Mouse (Mus musculus) limb, embryonic 14.5 days (tissue): ENCODE results near the gene Agtpbp1. TPM values are rescaled to one million over a fixed set of nuclear protein-coding genes. Genes with fewer than 3 reads are reported as not detected.

ENCODE experiments used
- ATAC-seq: fragments of 200-750 bp; cut with Nextera tagmentation; 2 replicates; pipeline ENCODE4 v1.8.0; 2017; ENCODE audit warnings: low read depth, moderate number of reproducible peaks, moderate TSS enrichment; ENCODE audit not compliant: low FRiP score
- DNase-seq: peaks from one replicate; pipeline ENCODE4 v3.0.0-alpha.2; 2015; ENCODE audit warnings: low spot score
- H3K27ac ChIP-seq: fragments of 300-500 bp; sonication (generic); replicated peaks from 2 replicates; pipeline ENCODE4 v1.5.1; 2014; ENCODE audit warnings: low read depth, mild to moderate bottlenecking, low read length, moderate library complexity, mixed read lengths
- H3K27me3 ChIP-seq: fragments of 300-500 bp; sonication (generic); 2 replicates; pipeline ENCODE4 v1.6.1; 2014; ENCODE audit warnings: low read length, mixed read lengths; ENCODE audit not compliant: control insufficient read depth, insufficient read depth
- H3K36me3 ChIP-seq: fragments of 300-500 bp; sonication (generic); 2 replicates; pipeline ENCODE4 v1.6.1; 2014; ENCODE audit warnings: mild to moderate bottlenecking, low read length, moderate library complexity, mixed read lengths; ENCODE audit not compliant: control insufficient read depth, insufficient read depth
- H3K4me1 ChIP-seq: fragments of 300-500 bp; sonication (generic); 2 replicates; pipeline ENCODE4 v1.6.1; 2014; ENCODE audit warnings: antibody characterized with exemption, low read length, mixed read lengths; ENCODE audit not compliant: control insufficient read depth, insufficient read depth
- H3K4me2 ChIP-seq: fragments of 300-500 bp; sonication (generic); replicated peaks from 2 replicates; pipeline ENCODE4 v1.6.1; 2014; ENCODE audit warnings: low read depth, mild to moderate bottlenecking, low read length, moderate library complexity; ENCODE audit not compliant: severe bottlenecking
- H3K4me3 ChIP-seq: fragments of 300-500 bp; sonication (generic); replicated peaks from 2 replicates; pipeline ENCODE4 v1.5.1; 2014; ENCODE audit warnings: low read length
- H3K9ac ChIP-seq: fragments of 300-500 bp; sonication (generic); 2 replicates; pipeline ENCODE4 v1.6.1; 2014; ENCODE audit warnings: mild to moderate bottlenecking, low read depth, low read length, moderate library complexity; ENCODE audit not compliant: severe bottlenecking
- H3K9me3 ChIP-seq: fragments of 300-500 bp; sonication (generic); 2 replicates; pipeline ENCODE4 v1.6.1; 2016; ENCODE audit warnings: low read length; ENCODE audit not compliant: control insufficient read depth
- POLR2A ChIP-seq: fragments of 200-500 bp; IDR thresholded peaks from 2 replicates; pipeline ENCODE4 v1.8.0; 2012; ENCODE audit warnings: inconsistent platforms, mild to moderate bottlenecking, moderate library complexity, borderline replicate concordance; ENCODE audit not compliant: insufficient read depth, insufficient read length; ENCODE audit errors: extremely low read depth
- WGBS: fragments of 180-500 bp; shearing (Covaris S2); extraction: QIAGEN DNeasy Blood & Tissue Kit; methylation state at CpG from one replicate; pipeline ENCODE4 v1.1.7; 2014; 5-methylcytosine and 5-hydroxymethylcytosine counted together
- polyA plus RNA-seq, 2 experiments: library from polyadenylated mRNA; depleted of rRNA in 1 of 2; stranded (reverse) in 1 of 2; unstranded in 1 of 2; fragments of >200 nt; fragmentation: Nextera tagmentation in 1 of 2; extraction: Ambion mirVana in 1 of 2; gene quantifications; 2 replicates each; pipeline versions ENCODE4 v1.2.1 to v1.2.3; 2012 to 2014

Gene Agtpbp1
- polyA plus RNA-seq, 2 experiments: 13.9 to 16.5 TPM

DNA sequence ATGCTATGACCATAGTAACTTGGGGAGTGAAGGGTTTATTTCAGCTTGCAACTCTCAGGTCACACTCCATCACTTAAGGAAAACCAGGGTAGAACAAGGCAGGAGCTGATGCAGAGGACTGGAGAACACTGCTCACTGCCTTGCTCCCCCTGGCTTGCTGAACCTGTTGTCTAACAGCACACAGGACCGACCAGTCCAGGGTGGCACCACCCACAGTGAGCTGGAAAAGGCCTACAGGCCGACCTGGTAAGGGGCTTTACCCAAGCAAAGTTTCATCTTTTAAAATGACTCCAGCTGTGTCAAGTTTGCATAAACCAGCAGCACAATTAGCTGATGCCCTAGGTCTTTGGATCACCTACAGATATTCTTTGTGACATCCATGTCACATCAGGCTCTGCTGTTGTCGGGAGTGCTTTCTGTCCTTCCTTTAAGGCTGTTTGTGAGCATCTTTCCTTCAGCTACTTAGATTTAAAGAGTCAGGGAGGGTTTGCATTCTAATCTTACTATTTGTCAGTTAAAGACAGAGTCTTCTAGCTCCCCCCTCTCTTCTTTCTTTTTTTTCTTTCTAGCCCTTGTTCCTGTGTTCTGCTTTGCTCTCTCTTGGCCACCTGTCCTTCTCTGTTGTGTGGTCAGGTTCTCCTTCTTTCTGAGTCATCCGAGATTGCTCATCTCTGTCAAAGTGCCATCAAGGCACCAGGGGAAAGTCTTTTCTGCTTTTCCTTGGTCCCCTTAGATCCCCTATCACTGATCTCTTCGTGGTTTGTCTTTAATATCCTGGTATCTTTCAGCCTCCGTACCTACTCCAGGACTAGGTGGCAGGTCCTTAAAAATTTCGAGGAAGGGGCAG lies 36.8 kb upstream of the Agtpbp1 start:
- no peak for TF ChIP-seq POLR2A
- no peak for ATAC-seq
- no peak overlapping the region for H3K4me2 ChIP-seq
- H3K27me3 ChIP-seq: no peaks in the 10 kb centered on the region
- no peak overlapping the region for H3K4me3 ChIP-seq
- H3K36me3 ChIP-seq: peaks cover 83% of the 10 kb centered on the region
- DNase-seq: no peak
- H3K4me1 ChIP-seq: no peaks in the 10 kb centered on the region
- H3K27ac ChIP-seq: no peak overlapping the region
- no peak overlapping the region for H3K9ac ChIP-seq
- no peaks in the 10 kb centered on the region for H3K9me3 ChIP-seq
- WGBS: 83% methylated on average over 7 of the region's 7 CpGs

DNA sequence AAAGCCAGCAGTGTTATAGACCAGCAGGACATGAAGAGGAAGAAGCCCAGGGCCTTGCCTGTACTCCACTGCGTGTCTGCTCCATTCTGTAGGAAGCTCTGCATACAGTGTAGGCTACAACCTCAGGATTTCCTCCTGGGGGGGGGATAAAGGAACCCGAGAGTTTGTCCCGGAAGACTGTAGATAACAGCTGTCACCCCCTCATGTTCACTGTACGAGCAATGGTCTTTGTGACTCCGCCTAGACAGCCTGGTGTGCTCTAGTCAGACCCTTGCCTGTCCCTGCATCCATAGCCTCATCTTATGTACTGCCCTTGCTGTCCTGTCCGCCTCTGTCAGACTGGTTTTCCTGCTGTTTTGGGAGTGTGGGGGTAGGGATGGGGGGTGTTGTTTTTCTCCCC lies 33.4 kb upstream of the Agtpbp1 start:
- Histone ChIP-seq H3K27me3 (no peaks in the 10 kb centered on the region), H3K9ac (no peak overlapping the region), H3K4me2 (no peak overlapping the region), H3K9me3 (no peaks in the 10 kb centered on the region), H3K27ac (no peak overlapping the region), H3K4me3 (no peak overlapping the region), H3K4me1 (no peaks in the 10 kb centered on the region), H3K36me3 (peaks cover 74% of the 10 kb centered on the region)
- WGBS: 95% methylated on average over 6 of the region's 6 CpGs
- TF ChIP-seq POLR2A: no peak
- no peak for DNase-seq
- no peak for ATAC-seq

DNA sequence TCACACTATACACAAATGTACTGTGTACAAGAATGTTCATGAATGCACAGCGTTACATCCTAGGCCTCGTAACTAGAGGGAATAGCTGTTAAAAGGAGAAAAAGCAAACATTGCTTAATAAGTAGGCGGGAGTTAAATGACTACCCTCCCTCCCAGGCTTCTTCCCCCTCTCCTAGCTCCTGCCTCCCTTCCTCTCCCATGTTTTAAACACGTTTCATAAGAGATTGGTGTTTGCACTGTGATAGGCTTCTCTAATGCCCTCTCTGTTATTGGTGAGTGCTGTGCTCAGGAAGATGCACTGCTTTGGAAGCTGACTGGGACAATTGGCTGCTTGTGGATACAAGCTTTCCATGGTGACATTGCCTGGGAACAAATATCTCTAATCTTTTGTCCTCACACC lies 30.5 kb upstream of the Agtpbp1 start:
- no peak for DNase-seq
- H3K4me1 ChIP-seq: no peaks in the 10 kb centered on the region
- H3K27me3 ChIP-seq: no peaks in the 10 kb centered on the region
- no peaks in the 10 kb centered on the region for H3K9me3 ChIP-seq
- no peak for TF ChIP-seq POLR2A
- no peak overlapping the region for H3K4me3 ChIP-seq
- ATAC-seq: no peak
- H3K36me3 ChIP-seq: peaks cover 70% of the 10 kb centered on the region
- H3K27ac ChIP-seq: no peak overlapping the region
- WGBS: 86% methylated on average over 4 of the region's 4 CpGs
- no peak overlapping the region for H3K9ac ChIP-seq
- no peak overlapping the region for H3K4me2 ChIP-seq

DNA sequence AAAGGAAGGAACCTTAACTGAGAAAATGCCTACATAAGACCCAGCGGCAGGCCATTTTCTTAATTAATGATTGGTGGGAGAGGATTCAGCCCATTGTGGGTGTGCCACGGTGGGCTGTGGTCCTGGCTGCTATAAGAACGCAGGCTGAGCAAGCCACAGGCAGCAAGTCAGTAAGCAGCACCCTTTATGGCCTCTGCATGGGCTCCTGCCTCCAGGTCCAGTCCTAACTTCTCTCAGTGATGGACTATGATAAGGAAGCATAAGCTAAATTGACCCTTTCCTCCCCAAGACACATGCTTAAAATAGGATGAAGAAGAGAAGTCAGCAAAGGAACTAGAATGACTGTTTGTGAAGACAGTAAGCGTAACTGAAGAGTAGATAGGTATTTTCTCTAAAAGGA lies 30.1 kb upstream of the Agtpbp1 start:
- Histone ChIP-seq H3K4me2 (no peak overlapping the region), H3K9ac (no peak overlapping the region), H3K27ac (no peak overlapping the region), H3K4me1 (no peaks in the 10 kb centered on the region), H3K4me3 (no peak overlapping the region), H3K36me3 (peaks cover 74% of the 10 kb centered on the region), H3K9me3 (no peaks in the 10 kb centered on the region), H3K27me3 (no peaks in the 10 kb centered on the region)
- ATAC-seq (no peak), DNase-seq (no peak)
- 95% methylated on average over 4 of the region's 4 CpGs for WGBS
- no peak for TF ChIP-seq POLR2A

DNA sequence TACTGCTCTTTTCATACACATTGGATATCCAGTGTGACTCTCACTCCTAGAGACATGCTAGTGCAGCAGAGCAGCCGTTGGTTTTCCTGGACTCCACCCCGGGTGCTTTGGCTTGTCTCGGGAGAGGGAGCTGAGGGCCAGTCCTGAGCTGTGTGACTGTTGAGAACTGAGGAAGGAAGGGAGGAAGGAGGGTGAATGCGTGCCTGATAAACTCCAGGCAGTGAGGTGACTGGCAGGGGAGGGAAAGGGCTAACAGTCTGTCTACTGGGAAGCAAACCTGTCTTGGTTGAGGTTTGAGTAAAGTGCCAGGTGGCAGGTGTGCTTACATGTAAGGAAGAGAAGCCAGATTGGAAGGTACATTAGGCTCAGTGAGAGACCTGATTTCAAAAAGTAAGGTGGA lies 28.8 kb upstream of the Agtpbp1 start:
- Histone ChIP-seq H3K9me3 (no peaks in the 10 kb centered on the region), H3K27me3 (no peaks in the 10 kb centered on the region), H3K27ac (no peak overlapping the region), H3K9ac (no peak overlapping the region), H3K4me2 (no peak overlapping the region), H3K36me3 (peaks cover 77% of the 10 kb centered on the region), H3K4me1 (no peaks in the 10 kb centered on the region), H3K4me3 (no peak overlapping the region)
- TF ChIP-seq POLR2A: no peak
- DNase-seq: no peak
- 87% methylated on average over 4 of the region's 4 CpGs for WGBS
- no peak for ATAC-seq

DNA sequence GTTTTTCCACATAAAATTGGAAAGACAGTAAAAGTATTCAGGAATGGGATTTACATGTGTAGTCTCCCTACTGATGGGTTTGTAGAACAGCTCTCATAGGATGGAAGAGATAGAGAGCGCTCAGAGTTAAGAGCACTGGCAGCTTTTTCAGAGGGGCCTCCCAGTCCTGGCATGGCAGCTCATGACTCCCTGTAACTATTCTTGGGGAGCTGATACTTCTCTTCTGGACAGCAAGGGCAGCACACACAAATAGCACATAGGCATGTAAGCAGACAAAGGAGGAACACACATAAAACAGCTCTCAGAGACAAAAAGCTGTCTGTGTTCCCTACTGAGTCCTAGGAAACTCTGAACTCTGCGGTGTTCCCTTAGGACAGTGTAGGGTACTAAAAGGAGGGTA lies 25.4 kb upstream of the Agtpbp1 start:
- 100% methylated on average over 2 of the region's 2 CpGs for WGBS

More for the DNA sequence above, 25.4 kb upstream of the Agtpbp1 start:
- H3K4me2 ChIP-seq: no peak overlapping the region
- H3K27ac ChIP-seq: no peak overlapping the region
- H3K36me3 ChIP-seq: peaks cover 89% of the 10 kb centered on the region
- H3K27me3 ChIP-seq: no peaks in the 10 kb centered on the region
- H3K9ac ChIP-seq: no peak overlapping the region
- ATAC-seq (no peak), DNase-seq (no peak)
- TF ChIP-seq POLR2A: no peak
- no peak overlapping the region for H3K4me3 ChIP-seq
- no peaks in the 10 kb centered on the region for H3K9me3 ChIP-seq
- no peaks in the 10 kb centered on the region for H3K4me1 ChIP-seq
